Mouse (Mus musculus) ES-Bruce4 (cell line): Measurements from ENCODE around the gene Eps15l1. TPM values are rescaled to one million over a fixed set of nuclear protein-coding genes. Genes with fewer than 3 reads are reported as not detected.

ENCODE experiments used
- H3K27ac ChIP-seq: 2 replicates; pipeline ENCODE4 v1.5.1; 2012; ENCODE audit warnings: low read length, inconsistent platforms; ENCODE audit not compliant: insufficient read depth
- H3K27me3 ChIP-seq: 2 replicates; pipeline ENCODE4 v1.6.1; 2012; ENCODE audit warnings: mild to moderate bottlenecking, low read length, inconsistent platforms; ENCODE audit not compliant: control insufficient read depth, poor library complexity, insufficient read depth, severe bottlenecking
- H3K36me3 ChIP-seq: 2 replicates; pipeline ENCODE4 v1.6.1; 2012; ENCODE audit warnings: inconsistent platforms, mild to moderate bottlenecking, low read length, moderate library complexity; ENCODE audit not compliant: control insufficient read depth, poor library complexity, insufficient read depth, severe bottlenecking
- H3K4me1 ChIP-seq: one replicate; pipeline ENCODE4 v1.8.1; 2011; ENCODE audit warnings: low read length; ENCODE audit not compliant: control insufficient read depth, insufficient read depth
- H3K4me3 ChIP-seq: 2 replicates; pipeline ENCODE4 v1.5.1; 2011; ENCODE audit warnings: low read depth, mild to moderate bottlenecking, low read length
- H3K9ac ChIP-seq: 2 replicates; pipeline ENCODE4 v1.6.1; 2012; ENCODE audit warnings: low read depth, mild to moderate bottlenecking, inconsistent platforms; ENCODE audit not compliant: poor library complexity, severe bottlenecking
- H3K9me3 ChIP-seq: replicated peaks from 2 replicates; pipeline ENCODE4 v1.6.1; 2012; ENCODE audit warnings: mild to moderate bottlenecking, low read length, inconsistent platforms; ENCODE audit not compliant: control insufficient read depth, poor library complexity, insufficient read depth, severe bottlenecking
- CTCF ChIP-seq: IDR thresholded peaks from one replicate; pipeline ENCODE4 v1.8.1; 2011; ENCODE audit warnings: low read depth, low read length
- EP300 ChIP-seq: IDR thresholded peaks from 2 replicates; pipeline ENCODE4 v1.6.1; 2011; ENCODE audit warnings: low read depth, low read length; ENCODE audit not compliant: insufficient read depth
- POLR2A ChIP-seq: IDR thresholded peaks from one replicate; pipeline ENCODE4 v1.8.1; 2011; ENCODE audit warnings: low read length; ENCODE audit not compliant: insufficient read depth
- polyA plus RNA-seq: library from polyadenylated mRNA; stranded (reverse); fragments of >200 nt; gene quantifications from 2 replicates; pipeline ENCODE4 v1.2.4, GENCODE M21; 2011; ENCODE audit warnings: low read depth; ENCODE audit not compliant: missing spikeins, insufficient read depth, insufficient read length

Eps15l1 gene
- polyA plus RNA-seq, 1 experiment, result 90.9 TPM

- no peak for TF ChIP-seq CTCF
- no peak for TF ChIP-seq EP300
- TF ChIP-seq POLR2A, result no peak
- Histone ChIP-seq H3K27me3 (no peaks in the 10 kb centered on the region), H3K36me3 (peaks cover 47% of the 10 kb centered on the region), H3K4me1 (no peaks in the 10 kb centered on the region), H3K9me3 (0 out of 2 replicates have a peak, but pooled peaks cover 2% of the 10 kb centered on the region), H3K27ac (no peak overlapping the region), H3K4me3 (no peak overlapping the region), H3K9ac (no peak overlapping the region)
Observed at GRCm38 (mm10) chr8:72458457-72458856, 37.2 kb upstream of the Eps15l1 start.

GRCm38 (mm10) chr8:72457806-72458205 is 36.5 kb upstream of the Eps15l1 start:
- no peak for TF ChIP-seq EP300
- no peak for TF ChIP-seq CTCF
- no peak for TF ChIP-seq POLR2A
- Histone ChIP-seq H3K27ac (no peak overlapping the region), H3K27me3 (no peaks in the 10 kb centered on the region), H3K36me3 (peaks cover 41% of the 10 kb centered on the region), H3K4me1 (no peaks in the 10 kb centered on the region), H3K9me3 (0 out of 2 replicates have a peak, but pooled peaks cover 2% of the 10 kb centered on the region), H3K4me3 (no peak overlapping the region), H3K9ac (no peak overlapping the region)

- no peak overlapping the region for H3K4me3 ChIP-seq
- TF ChIP-seq POLR2A (no peak), EP300 (no peak), CTCF (no peak)
- no peaks in the 10 kb centered on the region for H3K27me3 ChIP-seq
- peaks cover 20% of the 10 kb centered on the region for H3K36me3 ChIP-seq
- no peak overlapping the region for H3K9ac ChIP-seq
- 0 out of 2 replicates have a peak, but pooled peaks cover 2% of the 10 kb centered on the region for H3K9me3 ChIP-seq
- no peaks in the 10 kb centered on the region for H3K4me1 ChIP-seq
- H3K27ac ChIP-seq, result no peak overlapping the region
Observed at GRCm38 (mm10) chr8:72455317-72455716, 34.1 kb upstream of the Eps15l1 start.

GRCm38 (mm10) chr8:72453904-72454303 is 32.6 kb upstream of the Eps15l1 start:
- Histone ChIP-seq H3K36me3 (peaks cover 10% of the 10 kb centered on the region), H3K27me3 (no peaks in the 10 kb centered on the region), H3K9me3 (0 out of 2 replicates have a peak, but pooled peaks cover 2% of the 10 kb centered on the region), H3K9ac (no peak overlapping the region), H3K4me1 (no peaks in the 10 kb centered on the region), H3K4me3 (no peak overlapping the region), H3K27ac (no peak overlapping the region)
- no peak for TF ChIP-seq POLR2A
- no peak for TF ChIP-seq CTCF
- no peak for TF ChIP-seq EP300

GRCm38 (mm10) chr8:72451516-72451915 is 30.3 kb upstream of the Eps15l1 start:
- no peaks in the 10 kb centered on the region for H3K4me1 ChIP-seq
- H3K9me3 ChIP-seq, result 0 out of 2 replicates have a peak, but pooled peaks cover 2% of the 10 kb centered on the region
- H3K36me3 ChIP-seq, result peaks cover 7% of the 10 kb centered on the region; the same call in 1 of the 2 replicates
- H3K27ac ChIP-seq, result no peak overlapping the region
- no peaks in the 10 kb centered on the region for H3K27me3 ChIP-seq
- TF ChIP-seq EP300 (no peak), POLR2A (no peak), CTCF (no peak)
- H3K4me3 ChIP-seq, result no peak overlapping the region
- H3K9ac ChIP-seq, result no peak overlapping the region

GRCm38 (mm10) chr8:72445071-72445470 is 23.8 kb upstream of the Eps15l1 start:
- H3K9ac ChIP-seq, result no peak overlapping the region
- H3K36me3 ChIP-seq, result peaks cover 3% of the 10 kb centered on the region; the same call in 1 of the 2 replicates
- no peak for TF ChIP-seq POLR2A
- no peak for TF ChIP-seq EP300
- TF ChIP-seq CTCF, result no peak
- no peaks in the 10 kb centered on the region for H3K27me3 ChIP-seq
- H3K4me3 ChIP-seq, result no peak overlapping the region
- no peaks in the 10 kb centered on the region for H3K4me1 ChIP-seq
- H3K27ac ChIP-seq, result no peak overlapping the region
- H3K9me3 ChIP-seq, result no peaks in the 10 kb centered on the region
